Mouse (Mus musculus): ENCODE measurements around the gene Ap4b1.

Ap4b1 gene

DNA sequence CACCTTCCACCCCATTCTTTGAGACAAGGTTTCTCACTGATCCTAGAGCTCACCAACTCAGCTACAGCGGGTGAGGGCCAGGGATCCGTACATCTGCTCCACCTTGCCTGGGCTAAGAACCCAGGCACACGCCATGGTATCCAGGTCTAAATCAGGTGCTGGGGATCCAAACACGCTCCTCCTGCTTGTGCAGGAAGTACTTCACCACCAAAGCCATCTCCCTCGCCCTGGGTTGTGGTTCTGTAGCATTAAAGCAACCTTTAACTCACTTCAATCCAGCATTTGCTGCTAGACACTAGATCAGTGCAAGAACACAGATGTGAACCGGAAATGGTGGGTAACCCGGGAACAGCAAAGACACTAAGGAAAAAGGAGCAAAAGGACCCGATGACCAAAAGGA is 42.6 kb downstream of the Ap4b1 start:
- CTCF ChIA-PET, result interaction anchor here (0.6 to 2.8 kb wide), 2 partner anchors 17 to 36 kb away, joined by 3 to 12 read pairs; no protein-coding TSS in a partner anchor

DNA sequence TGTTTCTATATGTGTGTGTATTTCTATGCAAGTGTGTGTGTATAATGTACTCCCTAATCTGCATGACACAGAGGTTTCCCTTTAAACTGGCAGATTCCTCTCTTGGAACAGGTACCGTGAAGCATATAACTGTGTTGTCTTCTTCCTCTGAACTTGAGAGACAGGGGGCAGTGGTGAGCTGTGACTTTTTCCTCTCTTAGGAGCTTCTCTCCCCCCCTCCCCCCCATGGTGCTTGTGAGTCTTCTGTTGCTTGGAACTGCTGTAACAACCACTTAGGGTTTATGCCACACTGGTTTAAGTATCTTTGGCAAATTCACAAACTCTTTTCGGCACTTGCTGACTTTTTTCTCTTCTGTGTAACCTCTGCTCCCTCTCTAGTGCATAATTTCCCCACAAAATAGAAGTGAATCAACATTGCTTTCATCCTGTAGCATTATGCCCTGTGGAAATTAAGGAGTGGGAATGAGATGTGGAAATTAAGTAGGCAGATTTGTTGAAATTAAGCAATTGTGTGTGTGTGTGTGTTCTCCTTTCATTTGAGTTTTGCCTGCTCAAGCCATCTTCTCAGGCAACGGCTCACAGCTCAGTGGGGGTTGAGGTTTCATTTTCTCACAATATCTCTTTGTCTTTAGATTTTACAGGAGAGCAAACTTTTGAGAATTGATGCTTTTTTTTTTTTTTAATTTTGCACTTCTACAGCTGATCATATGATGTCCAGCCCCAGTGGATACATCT is 43.4 kb downstream of the Ap4b1 start:
- CTCF ChIA-PET, result interaction anchor here (0.6 to 2.8 kb wide), 4 partner anchors 16 to 53 kb away, joined by 3 to 12 read pairs (median 3); no protein-coding TSS in a partner anchor

- CTCF ChIA-PET, result interaction anchor here (0.6 kb wide), 1 partner anchor 15 kb away, joined by 4 read pairs; no protein-coding TSS in a partner anchor
Observed at GRCm38 (mm10) chr3:103853804-103854203, 44.5 kb downstream of the Ap4b1 start.

DNA sequence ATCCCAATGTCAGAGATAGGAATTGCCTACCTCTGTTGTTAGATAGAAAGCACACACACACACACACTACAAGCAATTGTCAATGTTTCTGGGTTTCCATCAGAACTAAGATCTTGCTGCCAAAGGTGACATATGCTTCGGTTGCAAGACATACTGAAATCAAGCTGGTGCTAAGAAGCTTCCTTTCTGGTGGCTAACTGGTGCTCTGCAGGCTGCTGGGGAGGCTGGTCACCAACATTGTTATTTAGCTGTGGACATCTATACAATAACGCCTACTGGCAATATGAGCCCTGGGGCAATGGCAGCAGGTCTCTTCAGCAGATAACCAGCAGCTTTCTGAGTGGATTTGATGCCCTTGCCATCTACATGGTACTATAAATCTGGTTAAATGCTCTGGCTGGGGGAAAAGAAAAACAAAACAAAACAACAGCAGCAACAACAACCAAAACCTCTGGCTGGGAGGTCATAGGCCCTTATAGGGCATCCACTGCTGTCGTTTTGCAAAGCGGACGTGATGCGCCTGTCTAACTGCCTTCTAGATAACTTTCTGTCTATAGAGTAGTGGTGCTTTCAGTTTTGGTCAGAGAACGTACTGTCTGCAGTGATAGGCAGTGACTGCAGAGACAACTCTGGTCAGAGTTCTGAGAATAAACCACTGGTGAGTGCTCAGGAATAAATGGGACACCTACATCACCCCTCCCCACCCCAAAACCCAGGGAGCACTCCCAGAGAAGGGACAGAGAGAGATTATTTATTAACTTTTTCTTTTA is 47.9 kb downstream of the Ap4b1 start:
- CTCF ChIA-PET, result interaction anchor here (0.6 to 0.7 kb wide), 2 partner anchors 145 to 780 kb away, joined by 6 to 7 read pairs; no protein-coding TSS in a partner anchor

DNA sequence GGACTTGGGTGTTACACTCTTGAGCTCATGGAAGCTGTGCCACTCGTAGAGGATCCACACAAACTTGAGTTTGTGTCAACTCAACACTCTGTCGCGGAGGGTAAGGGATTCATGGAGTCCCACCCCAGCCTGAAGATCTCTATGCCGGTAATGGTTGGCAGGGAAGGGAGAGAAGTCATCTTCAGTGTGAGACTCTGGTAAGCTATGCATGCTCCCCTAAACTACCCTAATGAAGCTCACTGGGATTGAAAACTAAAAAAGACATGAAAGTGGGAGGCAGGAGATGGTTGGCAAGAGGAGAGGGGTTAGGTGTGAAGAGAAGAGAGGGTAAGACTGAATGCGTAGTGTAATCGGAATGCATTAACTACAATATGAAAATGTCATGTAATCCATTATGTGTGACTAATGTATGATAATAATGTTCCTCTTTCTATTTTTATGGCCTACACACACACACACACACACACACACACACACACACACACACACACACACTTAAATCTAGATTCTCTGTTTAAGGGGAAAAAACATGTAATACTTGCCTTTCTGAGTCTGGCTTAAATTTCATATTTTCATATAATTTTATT is 48.8 kb downstream of the Ap4b1 start:
- CTCF ChIA-PET, result interaction anchor here (0.7 kb wide), 1 partner anchor 146 kb away, joined by 7 read pairs; no protein-coding TSS in a partner anchor

- CTCF ChIA-PET, result interaction anchor here (1.0 to 1.4 kb wide), 2 partner anchors 11 to 13 kb away, joined by 4 to 5 read pairs; no protein-coding TSS in a partner anchor
Observed at GRCm38 (mm10) chr3:103858881-103859801, 49.8 kb downstream of the Ap4b1 start, which contains the start of gene Ptpn22. Gene Ptpn22 (plus strand): TSS chr3:103859795.

GRCm38 (mm10) chr3:103859851-103860391 is 50.6 kb downstream of the Ap4b1 start:
- CTCF ChIA-PET, result interaction anchor here (0.6 to 1.4 kb wide), 3 partner anchors 10 to 27 kb away, joined by 4 to 5 read pairs (median 4); partner anchors contain the start of gene Bcl2l15

GRCm38 (mm10) chr3:103862721-103863220 is 53.5 kb downstream of the Ap4b1 start:
- CTCF ChIA-PET, result no interaction called here

- CTCF ChIA-PET, result interaction anchor here (0.7 kb wide), 1 partner anchor 998 kb away, joined by 3 read pairs; no protein-coding TSS in a partner anchor
Observed at GRCm38 (mm10) chr3:103864200-103864599, 54.9 kb downstream of the Ap4b1 start.

DNA sequence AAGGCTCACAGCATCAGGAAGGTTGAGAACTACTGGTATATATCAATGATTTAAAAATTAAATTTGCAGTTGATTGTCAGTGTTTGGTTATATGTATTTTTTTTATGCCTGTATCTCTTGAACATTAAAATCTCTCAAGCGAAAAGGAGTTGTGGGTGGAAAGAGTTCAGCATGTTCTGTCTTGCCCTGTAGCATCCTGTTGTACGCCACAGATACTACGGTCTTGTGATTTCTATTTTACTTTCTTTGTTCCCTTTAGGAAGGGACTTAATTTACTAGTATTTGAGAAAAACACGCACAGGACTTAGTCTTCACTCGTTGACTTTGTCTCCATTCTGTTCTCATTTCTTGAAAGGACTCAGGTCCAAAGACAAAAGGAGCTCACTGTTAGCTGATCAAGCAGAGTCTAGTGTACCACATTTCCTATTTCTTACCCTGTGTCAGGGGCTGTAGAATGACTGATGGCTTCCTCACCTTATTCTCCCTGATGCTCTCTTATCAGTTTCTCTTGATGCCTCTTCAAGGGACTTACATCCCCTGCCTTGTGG is 58.2 kb downstream of the Ap4b1 start:
- CTCF ChIA-PET, result no interaction called here

DNA sequence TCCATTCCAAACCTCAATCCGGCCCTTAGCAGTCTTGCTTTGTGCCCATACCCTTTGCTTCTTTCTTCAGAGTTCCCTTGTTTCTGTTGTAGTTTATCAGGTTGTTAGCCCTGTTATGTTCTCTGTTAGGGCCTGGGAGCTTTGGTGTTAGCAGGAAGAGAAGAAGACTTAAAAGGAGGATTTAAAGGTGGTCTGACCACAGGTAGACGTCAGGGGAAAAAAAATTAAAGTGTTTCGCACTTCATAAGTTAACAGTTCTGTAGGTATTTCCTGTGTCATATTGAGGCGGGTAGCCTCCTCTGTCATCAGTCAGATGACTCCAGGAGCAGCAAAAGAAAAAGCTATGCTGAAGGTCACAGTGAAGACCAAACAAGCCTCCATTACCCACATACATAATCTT is 58.7 kb downstream of the Ap4b1 start:
- CTCF ChIA-PET, result no interaction called here

All from spleen, embryonic (tissue).